Mouse (Mus musculus) left cerebral cortex, adult 11 months (tissue): ENCODE measurements around the gene Apoe.
"Not testable (repeated sequence)": the region's sequence is repeated elsewhere in the genome, so short reads cannot be mapped to it uniquely, and the experiment has no call there.

Experiments used
- DNase-seq: peaks from one replicate; pipeline ENCODE4 v3.0.0; 2022; ENCODE audit warnings: low spot score

The Apoe gene

DNA sequence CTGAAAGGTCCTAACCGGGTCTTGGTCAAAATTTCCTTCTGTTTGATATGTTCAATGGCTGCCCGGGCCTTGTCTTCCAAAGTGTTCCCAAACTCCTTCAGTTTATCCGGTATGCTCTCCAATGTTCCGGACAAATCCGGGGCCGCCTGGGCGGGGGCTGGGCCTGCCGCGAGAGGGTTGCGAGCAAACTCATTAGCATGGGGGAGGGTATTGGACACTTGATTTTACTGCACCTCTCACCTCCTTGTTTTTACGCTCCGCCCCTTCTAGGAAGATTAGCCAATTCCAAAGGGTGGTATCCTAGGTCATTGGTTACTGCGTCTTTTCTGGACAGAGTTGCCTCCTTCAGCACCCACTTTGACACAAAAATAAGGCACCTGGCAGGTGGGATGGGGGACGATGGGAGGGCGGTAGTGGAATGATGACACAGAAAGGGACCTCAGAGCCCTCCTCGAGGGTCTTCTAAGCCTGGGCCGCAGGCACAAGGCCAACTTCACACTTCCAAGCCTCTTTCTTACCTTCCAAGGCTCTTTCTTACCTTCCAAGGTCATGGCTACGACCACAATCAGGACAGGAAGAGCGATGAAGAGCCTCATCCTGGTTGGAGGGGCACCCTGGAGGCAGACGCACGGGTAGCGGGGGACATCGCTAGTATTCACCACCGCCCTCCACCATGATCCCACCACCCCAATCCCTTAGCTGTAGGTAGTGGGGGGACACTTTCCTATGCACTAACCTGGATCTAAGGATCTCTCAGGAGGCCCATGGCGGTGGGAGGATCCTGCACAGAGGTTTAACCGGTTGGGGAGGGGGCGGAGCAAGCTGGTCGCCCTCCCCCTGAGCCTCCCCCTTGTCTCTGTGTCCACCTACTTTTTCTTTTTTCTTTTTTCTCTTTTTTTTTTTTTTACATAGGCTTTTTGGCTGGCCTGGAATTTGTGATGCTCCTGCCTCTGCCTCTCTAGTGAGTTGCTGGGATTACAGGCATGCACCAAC lies 6.8 kb downstream of the Apoe start, which contains the start of gene Apoc1:
Gene Apoc1, minus strand, starts transcription at position 788 of the 993 bp plus-strand sequence.
- DNase-seq, result no peak

DNA sequence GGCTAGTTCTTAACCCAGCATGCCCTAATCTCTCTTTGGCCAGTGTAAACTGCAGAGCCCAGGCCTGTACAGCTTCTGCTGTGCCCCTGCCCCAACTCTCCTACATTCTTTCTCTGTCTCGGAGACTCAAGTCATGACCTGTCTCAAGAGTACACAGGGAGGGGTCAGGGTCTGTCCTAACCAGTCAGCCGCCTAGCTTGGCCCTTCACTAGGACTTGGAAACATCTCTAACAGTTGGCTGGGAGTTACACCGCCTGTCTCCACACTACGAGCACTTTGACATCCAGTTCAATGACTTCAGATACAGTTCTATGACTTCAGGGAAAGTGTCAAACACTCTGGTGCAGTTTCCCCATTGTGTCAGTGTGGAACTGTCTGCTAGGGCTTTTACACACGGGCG lies 7.6 kb downstream of the Apoe start:
- no peak for DNase-seq

DNA sequence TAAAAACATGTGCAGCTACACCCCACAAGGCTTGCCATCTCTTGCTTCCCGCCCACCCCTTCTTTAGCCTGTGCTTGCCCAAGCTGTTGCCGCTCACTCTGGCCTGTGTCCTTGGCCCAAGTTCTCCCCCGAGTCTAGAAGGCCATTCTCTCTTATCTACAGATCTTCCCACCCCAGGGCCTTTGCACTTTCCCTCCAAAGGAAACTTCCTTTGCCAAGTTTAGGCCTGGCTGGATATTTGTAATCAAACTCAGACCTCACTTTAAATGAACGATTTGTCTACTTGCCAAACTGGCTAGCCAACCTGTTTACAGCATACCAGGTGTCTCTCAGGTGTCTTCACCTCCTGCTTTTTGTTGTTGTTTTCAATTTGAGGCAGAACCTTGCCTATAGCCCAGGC lies 8.1 kb downstream of the Apoe start:
- no peak for DNase-seq

DNA sequence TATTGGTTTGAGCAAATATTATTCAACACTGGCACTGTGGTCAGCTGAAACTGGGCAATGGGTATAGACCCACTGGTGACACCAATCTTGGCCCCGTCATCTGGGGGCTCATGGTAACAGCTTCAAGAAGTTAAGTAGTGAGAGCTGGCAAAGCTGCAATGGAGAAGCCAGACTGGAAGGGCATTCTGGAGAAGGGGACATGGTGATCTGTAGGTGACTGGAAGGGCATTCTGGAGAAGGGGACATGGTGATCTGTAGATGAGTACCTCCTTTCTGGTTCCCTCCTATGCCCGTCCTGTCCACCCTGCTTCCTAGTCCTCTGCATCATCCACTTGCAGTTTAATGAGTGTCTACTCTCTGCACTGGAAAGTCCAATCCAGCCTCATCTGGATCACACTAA lies 10.4 kb downstream of the Apoe start:
- no peak for DNase-seq

DNA sequence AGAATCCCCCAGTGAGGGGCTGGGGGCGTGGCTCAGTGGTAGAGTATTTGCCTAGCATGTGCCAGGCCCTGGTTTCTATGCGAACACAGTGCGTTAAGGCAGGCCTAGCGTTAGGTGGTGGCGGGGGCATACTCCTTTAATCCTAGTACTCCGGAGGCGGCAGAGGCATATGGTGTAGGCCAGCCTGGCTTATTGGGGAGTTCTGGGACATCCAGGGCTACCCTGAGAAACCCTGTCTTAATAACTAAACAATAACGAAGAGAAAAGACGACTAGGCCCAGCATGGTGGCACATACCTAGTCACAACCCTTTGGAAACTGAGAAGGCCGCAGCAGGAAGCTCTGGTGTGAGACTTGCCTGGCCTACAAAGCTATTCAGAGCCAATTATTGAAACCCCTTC lies 10.9 kb downstream of the Apoe start:
- no peak for DNase-seq

DNA sequence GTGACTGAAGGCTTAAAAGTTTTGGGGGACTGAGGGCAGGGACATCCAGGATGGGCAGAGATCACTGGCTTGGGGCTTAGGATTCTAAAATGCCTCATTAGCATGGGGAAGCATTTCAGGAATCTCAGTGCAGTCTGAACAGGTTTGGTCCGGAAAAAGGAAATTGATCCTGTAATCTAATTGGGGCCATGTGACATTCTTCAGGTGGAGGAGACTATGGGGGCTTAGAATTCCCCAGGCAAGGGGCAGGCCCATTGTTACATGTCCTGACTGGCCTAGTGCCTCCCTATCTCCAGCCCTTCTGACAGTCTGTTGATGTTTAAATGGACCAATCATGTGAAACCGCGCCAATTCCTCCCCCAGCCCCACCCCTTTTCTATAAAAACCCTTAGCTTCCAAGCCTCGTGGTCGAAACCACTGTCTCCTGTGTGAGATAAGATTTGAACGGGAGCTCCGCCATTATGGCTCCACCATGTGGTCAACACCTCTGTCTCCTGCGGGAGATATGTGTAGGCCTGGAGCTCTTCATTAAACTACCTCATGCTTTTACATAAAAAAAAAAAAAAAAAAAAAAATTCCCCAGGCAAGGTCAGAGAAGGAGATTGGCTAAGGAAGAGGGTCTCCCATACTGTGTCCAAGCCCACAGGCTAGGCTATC lies 11.9 kb downstream of the Apoe start:
- not testable (repeated sequence) for DNase-seq

DNA sequence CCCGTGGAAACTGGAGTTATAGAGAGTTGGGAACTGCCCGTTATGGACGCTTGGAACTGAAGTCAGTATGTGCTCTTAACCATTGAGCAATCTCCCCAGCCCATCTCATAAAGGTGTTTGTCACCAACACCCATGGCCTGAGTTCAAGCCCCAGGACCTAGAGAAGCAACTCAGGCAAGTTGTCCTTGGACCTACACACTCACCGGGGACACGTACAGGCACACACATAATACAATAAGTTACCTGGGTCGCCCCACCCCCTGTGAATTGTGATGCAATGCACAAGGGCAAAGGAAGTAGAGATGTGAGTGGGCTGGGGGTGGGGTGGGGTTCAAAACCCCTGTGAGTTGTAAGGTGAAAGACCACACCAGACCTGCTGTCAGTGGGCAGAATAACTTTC lies 12.5 kb downstream of the Apoe start:
- no peak for DNase-seq

DNA sequence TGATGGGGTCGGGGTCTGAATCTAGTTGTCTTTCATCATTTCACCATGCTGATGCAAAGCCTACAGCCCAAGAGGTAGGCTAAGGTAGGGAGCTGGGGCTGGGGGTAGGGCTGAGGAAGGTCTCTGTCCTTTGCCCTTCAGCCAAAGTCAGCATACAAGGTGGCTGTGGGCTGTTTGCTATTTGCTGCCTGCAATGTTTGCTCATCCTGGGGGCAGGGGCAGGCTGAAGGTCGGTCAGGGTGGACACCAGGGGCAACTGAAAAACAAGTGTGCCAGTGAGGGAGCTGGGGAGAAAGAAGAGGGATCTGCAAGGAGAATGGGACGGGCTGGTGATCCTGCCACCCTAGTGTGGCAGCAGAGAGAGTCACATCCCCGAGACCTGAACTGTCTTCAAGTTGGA lies 13.6 kb downstream of the Apoe start:
- DNase-seq, result no peak

DNA sequence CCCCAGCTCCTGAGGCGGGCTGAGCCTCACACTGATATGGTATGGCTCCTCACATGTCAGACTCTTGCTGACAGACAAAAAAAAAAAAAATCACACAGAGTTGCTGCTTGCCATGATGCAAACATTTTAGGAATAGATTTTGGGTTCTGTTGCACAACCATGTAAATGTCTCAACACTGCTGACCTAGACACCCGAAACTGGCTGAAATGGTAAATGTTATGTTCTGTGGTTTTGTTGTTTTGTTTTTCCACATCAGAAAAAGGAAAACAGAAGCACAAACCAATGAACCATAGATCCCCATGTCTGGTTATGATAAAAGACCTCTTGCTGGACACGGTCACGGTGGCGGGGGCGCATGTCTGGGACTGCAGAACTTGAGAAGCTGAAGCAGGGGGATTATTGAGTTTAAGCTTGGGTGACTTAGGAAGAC lies 15.2 kb downstream of the Apoe start:
- DNase-seq, result no peak

DNA sequence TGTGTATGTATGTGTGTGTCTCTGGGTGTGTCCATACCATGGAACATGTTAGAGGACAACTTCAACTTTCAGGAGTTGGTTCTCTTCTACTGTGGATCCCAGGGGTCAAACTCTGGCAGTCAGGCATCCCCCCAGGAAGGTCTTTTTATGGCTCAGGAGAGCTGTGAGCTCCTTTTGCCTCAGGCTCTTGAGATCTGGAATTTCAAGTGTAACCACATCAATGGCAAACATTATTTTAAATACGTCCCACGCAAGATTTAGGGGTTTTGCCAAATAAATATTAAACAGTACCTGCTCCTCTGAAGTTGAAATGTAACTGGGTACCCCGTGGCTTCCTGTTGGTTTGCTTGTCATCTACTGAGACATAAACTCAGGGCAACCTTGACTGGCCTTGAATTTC lies 16.0 kb downstream of the Apoe start:
- DNase-seq, result no peak

DNA sequence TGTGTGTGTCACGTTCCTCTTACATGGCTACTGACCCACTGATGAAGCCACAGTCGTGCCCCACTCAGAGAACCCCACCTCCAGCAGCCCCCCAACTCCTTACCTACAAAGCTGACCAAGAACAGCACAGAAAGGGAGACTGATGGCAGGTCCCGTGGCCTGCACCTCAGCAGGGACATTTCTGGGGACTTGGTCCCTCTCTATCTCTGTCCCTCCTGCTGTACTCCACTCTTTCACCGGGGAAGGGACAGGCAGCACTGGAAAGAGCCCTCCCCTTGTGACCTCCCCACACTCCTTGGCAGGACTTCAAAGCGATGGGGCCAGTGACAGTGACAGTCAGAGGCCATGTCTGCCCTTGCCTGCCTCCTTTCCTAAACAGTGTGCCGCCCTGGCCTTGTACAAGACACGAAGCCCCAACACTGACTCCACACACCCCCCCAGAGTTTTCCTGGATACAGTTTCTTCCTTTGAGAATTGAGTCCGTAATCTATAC lies 17.7 kb downstream of the Apoe start, which contains the start of the genes Gm44805 and Apoc4:
Gene Gm44805, minus strand, starts transcription at position 222 of the 493 bp plus-strand sequence.
Gene Apoc4, minus strand, starts transcription at position 278 of the 493 bp plus-strand sequence.
- DNase-seq, result no peak

DNA sequence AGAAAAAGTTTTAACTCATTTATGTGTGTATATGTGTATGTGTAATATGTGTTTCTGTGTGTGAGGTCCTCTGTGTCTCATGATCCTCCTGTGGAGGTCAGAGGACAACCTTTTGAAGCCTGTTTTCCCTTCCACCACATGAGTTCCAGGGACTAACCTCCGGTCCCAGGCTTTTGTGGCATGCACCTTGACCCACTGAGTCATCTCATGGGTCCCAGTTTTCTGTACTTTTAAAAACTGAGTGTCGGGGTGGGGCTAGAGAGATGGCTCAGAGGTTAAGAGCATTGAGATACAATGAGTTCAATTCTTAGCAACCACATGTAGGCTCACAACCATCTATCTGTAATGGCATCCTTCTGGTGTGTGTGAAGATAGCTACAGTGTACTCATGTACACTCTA lies 18.3 kb downstream of the Apoe start:
- DNase-seq, result no peak

DNA sequence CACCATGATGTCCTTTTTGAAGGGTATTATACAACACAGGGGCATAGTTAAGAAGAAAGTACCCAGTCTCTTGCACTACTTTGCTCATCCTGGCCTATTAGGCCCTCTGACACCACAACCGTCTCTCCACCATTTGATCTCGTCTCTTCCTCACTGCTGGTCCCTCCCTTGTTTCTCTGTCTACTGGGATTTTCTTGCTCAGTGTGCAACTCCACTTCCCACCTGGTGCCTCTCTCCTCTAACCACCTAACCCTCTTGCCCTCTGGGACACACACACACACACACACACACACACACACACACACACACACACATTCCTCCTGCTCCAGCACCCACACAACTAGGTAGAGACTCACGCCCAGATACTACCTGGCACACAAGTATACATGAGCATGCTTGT lies 20.1 kb downstream of the Apoe start:
- DNase-seq, result no peak

DNA sequence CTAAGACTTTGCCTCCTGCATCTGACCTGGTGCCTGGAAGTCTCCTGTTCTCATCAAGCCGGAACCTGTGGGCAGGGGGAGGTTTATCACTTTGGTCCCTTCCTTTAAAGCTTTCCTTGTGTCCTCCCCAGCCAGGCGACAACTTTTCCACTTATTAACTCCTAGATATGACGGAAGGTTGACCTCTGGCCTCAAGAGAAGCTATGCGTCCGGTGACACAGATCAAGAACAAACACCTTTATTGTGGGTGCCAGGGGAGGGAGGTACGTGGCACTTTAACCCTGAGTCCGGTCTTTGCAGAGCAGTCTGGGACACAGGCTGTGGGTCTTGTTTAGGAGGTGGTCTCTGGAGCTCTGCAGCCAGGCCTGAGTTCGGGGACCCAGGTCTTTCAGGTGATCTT lies 21.1 kb downstream of the Apoe start, which contains the start of gene Apoc2:
Gene Apoc2, minus strand, starts transcription at position 70 of the 400 bp plus-strand sequence.
- no peak for DNase-seq

DNA sequence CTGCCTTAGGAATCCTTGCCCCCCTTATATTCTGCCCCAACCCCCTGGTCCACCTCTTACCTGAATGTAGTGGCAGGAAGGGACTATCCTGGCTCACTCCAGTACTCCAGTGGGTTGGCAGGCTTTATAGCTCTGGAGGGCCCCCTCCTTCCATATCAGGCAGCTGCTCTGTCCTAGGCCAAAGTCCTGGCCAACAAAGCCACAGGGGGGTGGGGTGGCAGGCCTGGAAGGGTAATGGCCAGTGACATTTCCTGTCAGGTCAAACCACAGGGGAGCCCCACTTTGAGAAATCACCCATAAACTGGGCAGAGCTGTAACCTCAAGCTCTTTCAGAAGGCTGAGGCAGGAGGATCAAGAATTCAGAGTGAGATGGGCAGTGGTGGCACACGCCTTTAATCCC lies 22.3 kb downstream of the Apoe start:
- no peak for DNase-seq

DNA sequence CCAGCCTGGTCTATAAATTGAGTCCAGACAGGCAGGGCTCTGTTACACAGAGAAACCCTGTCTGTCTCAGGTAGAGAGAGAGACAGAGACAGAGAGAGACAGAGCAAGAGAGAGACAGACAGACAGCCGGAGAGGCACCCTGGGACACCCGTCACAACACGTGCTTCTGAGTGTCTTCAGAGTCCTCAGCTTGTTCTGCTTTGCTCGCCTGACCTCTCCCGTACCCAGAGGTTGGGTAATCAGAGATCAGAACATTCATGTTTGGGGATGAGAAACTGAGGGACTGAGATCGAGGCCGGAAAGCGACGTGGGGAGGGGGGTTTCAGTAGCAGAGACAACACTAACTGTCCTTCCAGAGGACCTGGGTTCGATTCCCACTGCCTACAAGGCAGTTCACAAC lies 23.2 kb downstream of the Apoe start:
- no peak for DNase-seq

DNA sequence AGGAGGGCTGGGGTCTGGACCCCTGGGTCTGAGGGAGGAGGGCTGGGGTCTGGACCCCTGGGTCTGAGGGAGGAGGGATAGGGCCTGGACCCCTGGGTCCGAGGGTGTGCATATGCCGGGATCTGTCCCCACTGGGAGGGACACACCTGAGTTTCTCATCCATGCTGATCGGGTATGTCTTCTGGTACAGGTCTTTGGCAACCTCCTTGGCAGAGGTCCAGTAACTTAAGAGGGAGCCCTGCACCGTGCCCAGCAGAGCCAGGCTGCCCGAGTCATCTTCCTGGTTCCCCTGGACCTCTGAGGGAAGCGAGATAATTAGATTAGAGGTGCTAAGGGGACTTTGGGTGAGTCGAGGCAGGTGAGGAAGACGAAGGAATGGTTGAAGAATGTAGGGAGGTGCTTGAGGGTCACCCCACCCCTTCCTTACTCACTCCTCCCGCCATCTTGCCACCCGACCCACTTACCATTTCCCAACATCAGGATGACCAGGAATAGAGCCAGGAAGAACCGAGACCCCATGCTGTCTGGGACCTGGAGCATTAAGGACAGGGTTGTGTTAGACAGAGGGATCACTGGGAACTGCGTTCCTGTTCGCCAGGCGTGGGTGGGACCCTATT lies 25.8 kb downstream of the Apoe start:
- DNase-seq, result no peak

DNA sequence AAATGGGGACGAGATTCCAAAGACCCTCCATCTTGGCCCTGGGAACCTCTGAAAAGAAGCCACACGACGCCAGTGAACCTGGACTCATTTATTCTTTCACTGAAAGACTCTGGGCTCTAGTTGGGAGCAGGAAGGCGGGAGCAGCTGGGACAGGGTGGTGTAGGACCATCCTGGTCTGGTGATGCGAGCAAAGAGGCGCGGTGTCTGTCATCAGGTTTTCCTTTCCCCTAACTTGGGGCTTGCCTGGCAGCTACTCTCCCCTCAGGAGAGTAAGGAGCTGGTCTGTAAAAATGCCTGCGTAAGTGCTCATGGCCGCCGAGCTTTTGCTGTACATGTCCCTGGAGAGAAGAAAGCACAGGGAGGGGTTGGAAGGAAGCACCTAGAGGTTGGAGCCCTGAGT lies 27.5 kb downstream of the Apoe start:
- DNase-seq, result no peak

DNA sequence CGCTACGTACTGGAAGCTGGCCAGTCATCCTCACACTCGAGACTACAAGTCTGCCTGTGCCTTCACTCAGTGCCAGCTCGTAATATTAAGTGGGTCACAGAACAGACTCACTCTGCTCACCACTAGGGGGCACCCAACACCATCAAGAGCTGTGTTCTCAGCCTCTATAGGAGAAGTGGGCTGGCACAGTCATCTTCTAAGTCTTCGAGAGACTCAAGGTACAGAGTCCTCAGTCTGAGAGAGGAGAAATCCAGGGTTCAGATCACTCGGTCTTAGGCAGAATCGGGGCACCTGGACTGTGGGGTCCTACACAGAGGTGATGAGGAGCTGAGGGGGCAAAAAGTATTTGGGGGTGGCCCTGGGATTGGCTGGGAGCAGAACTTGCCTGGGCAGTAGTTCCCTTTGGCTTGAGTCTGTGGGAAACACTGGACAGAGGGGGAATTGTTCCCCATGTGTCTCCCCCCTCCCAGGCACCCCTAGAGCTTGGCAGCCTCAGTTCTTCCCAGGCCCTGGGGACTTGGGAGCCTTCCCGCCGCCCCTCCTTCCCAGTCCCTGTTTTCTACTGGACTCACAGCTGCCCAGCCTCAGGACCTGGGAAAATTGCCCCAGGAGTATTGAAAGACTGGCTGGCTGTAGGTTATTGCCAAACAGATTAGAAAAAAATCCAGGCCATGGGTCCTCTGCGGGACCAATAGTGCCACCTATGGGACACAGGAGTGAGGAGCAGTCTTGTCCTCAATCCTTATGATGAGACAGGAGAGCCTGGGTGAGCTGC lies 29.9 kb downstream of the Apoe start:
- peak; percentile 93 for DNase-seq

DNA sequence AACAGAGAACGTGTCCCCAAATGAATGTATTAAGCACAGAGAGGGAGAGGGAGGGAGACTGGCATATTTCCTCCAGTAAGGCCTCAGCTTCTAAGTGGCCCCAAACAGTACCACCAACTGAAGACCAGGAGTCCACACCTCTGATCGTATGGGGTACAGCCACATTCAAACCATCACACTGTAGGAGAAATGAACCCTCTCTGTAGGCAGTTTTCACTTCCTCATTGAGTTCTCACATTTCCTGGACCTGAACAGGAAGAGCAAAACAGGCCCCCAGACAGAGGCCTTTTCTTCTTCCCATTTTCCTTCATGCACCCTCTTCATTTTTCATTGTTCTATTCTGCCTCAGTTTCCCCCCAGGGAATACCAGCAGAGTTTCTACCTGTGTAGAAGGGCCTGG lies 31.6 kb downstream of the Apoe start:
- no peak for DNase-seq

DNA sequence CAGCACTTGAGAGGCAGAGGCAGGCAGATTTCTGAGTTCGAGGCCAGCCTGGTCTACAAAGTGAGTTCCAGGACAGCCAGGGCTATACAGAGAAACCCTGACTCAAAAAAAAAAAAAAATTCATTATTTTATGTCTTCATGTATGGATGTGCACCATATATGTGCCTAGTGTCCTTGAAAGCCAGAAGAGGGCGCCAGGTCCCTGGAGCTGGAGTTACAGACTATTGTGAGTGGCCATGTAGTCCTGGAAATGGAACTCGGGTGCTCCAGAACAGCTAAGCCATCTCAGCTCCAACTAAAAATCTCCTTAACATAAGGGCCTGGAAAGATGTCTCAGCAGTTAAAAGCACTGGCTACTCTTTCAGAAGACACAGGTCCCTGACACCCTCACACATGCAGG lies 32.2 kb downstream of the Apoe start:
- DNase-seq, result no peak
